Mouse (Mus musculus) telencephalon, adult 2 months (tissue): ENCODE measurements around the gene Pdzd2.

ENCODE experiments used
- DNase-seq: peaks from one replicate; pipeline ENCODE4 v3.0.0-alpha.2; 2011; ENCODE audit warnings: low read depth, low spot score

Pdzd2 gene

DNA sequence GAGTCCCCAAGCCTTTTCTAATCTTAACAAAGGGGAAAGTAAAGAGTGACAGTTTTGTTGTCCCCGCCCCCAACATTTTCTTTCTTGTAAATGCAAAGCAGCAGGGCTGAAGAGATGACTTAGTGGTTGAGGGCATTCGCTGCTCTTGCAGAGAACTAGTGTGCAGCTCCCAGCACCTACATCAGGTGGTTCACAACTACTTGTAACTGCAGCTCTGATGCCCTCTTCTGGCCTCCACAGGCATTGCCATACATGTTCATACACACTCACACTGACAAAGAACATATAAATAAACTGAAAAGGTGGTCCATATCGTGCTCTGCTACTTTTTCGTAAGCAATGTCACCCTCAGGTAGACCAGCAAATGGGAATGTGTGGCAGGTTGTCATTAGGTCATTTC, 116.2 kb downstream of the Pdzd2 start:
- no peak for DNase-seq

DNA sequence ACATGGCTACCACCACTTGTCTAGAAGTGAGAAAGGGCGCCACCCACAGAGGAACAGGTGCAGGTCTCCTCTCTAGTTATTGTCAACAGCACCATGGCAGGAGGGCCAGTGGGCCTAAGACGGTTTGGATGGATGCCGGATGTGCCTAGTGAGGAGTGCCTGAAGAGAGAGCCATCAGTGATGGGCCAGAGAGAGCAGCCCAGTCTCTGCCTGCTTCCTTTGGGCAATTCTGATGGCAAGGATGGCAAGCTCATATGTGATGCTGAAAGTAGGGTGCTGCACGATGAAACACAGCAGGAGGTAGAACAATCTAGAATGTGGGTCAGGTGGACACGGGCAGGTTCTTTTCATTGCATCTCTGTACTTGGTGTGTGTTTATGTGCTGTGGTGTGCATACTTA, 117.0 kb downstream of the Pdzd2 start:
- DNase-seq, result no peak

DNA sequence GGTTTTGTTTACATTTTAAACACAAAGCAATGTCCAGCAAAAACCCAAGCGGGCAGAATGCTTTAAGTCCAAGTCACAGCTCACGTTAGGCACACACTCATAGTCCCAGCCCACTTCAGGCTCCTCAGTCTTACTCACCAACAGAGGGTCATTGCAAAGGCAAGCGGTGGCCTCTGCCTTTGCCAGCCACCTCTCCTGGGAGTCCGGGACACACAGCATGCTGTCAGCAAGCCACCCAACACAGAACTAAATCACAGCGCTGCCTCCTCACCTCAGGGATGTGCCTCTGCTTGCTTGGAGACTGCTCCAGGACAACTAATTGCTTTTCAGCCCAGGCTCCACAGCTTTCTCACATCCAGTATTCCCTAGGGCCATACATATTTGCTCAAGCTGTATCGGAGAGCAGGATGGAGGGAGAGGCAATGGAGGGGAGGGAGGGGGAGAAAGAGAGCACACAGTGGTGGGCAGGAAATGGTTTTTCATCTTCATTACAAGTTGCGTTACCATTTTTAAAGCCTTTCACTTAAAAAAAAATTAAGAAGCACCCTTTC, 117.6 kb downstream of the Pdzd2 start:
- DNase-seq, result no peak

DNA sequence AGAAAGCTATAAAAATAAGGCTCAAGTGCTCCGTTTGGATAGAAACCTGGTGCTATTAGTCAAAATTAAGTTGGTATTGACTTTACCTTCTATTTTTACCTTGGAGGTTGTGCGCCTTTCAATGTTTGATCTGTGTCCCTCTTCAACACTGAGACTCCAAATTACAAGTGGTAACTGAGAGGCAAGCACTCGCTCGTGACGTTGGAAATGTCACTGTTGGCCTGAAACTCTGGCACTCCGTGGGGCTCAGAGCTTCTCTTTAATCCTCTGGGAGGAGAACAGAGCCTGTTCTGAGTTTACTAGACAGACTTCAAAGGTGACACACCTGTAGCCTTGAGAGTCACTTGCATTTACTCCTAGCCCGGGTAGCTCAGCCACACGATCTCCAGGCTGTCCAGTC, 120.5 kb downstream of the Pdzd2 start:
- no peak for DNase-seq

- peak; percentile 58 for DNase-seq
Observed at GRCm38 (mm10) chr15:12617651-12618050, 122.1 kb downstream of the Pdzd2 start.

DNA sequence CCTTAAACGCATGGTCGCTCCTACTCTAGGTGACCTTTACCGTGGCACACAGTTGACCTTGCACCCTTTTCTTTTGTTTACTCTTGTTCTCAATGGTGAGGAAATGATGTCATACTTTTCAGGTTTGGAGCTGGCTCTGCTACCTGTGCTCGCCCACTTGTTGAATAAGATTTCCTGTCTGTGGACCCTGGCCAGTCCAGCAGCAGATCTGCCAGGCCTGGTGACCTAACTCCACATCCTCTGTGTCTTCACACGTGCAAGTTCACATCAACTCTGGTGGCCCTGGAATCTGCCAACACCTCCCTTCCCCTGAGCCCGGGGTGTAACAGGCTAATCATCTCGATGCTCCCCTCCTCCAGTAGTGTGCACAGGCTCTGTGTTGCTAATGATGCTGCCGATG, 122.5 kb downstream of the Pdzd2 start:
- no peak for DNase-seq

DNA sequence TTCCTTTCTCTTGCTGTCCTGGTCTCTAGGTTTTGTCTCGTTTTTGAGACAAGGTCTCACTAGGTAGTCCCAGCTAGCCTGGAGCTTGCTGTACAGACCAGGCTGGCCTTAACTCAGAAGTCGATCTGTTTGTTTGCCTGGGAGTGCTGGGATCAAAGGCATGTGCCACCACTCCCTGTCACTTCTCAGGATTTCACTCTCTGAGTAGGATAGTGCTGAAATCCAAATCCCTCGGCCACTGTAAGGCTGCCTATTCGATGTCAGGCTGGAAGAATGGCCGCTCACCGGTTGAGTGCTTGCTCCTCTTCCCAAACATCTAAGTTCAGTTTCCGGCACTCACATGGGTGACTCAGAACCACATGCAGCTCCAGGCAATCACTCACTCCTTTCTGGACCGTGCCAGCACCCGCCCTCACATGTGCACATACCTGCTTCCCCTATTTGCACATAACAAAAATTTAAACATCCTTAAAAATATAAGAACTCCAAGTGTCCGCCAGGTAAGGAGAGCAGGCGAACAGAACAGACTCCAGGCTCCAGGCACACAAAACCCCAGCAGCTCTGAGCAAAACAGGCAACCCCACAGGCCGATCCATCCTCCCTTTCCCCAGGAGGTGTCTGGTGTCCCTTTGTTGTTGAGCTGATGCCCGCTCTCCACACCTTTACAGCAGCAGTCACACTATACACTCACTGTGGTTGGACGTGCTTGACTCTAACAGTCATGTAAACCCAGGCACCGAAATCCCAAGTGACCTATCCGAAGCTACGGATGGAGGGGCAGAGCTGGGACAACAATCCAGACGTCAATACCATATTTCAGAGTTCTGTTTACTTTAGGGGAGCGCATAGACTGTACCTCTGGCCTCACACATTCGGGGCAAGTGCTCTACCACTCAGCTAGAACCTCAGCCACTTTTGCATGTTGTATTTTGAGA, 124.5 kb downstream of the Pdzd2 start:
- DNase-seq, result no peak

DNA sequence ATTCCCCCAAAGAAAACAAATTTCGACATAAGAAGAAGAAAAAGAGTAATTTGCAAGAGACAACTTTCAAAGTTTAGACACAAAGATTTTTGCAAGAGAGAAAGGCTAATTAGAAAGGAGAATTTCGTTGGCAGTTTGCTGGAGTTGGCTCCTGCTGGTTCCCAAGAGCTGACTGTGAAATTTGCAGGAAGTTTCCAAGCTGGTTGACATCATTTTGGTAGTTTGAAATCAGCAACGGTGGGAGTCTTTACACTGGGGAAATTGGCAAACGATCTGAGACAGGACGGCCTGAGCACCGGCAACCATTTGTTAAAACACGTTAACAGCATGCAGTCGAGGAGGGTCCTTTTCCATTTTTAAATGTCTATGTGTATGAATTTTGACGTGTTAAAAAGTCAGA, 125.7 kb downstream of the Pdzd2 start:
- peak; percentile 63 for DNase-seq

- DNase-seq, result no peak
Observed at GRCm38 (mm10) chr15:12612944-12613675, 126.6 kb downstream of the Pdzd2 start.

GRCm38 (mm10) chr15:12608090-12608489, 131.6 kb downstream of the Pdzd2 start:
- DNase-seq, result no peak

DNA sequence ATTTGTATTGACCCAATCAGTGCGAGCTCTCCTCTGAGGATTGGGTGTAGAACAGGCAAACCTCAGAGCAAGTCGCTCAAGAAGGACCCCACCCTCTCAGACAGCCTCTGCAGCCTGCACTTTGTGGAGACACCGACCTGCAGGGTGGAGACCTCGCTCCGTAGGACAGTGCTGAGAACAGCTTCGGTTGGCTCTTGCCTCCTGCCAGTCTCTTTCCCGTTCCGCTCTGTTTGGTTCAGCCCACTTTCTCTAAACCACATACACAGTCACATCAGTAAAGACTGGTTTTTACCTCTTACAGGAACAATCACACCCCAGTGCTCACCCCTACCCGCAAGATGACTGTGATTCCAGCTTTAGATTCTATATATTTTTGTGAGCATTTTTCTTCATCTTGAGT, 133.4 kb downstream of the Pdzd2 start:
- DNase-seq, result no peak

GRCm38 (mm10) chr15:12605239-12605993, 134.3 kb downstream of the Pdzd2 start:
- no peak for DNase-seq

DNA sequence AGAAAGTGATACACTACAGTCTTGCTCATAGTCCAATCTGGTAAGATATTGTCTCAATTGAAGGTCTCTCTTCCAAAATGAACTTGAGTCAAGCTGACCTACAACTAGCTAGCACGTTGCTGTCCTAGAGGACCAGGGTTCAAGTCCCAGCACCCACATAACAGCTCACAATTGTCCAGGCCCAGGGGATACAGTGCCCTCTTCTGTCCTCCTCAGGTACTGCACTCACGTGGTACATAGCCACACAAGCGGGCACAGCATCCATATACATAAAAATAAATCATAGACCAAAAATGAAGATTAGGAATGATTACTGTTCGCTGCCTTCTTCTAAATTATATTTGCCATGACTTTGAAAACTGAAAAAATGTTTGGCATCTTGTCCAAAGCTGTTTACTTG, 136.1 kb downstream of the Pdzd2 start:
- DNase-seq, result no peak

DNA sequence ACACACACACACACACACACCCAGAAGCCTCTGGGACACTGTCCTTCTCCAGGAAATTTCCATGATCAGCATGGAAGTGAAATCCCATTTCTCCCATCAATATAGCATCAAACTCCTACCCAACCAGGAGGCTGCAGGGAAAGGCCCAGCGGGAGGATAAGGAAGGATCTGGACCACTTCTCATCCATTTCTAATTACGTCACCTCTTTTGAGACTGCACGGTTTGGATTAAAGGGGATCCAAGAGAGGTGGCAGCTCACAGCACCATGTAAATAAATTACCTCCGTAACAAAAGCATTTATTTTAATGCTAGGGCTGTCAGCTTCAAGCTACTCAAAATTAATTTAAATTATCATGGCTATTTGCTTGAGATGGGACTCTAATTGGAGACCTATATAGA, 146.6 kb downstream of the Pdzd2 start:
- no peak for DNase-seq

- DNase-seq, result no peak
Observed at GRCm38 (mm10) chr15:12592628-12593027, 147.1 kb downstream of the Pdzd2 start.

GRCm38 (mm10) chr15:12588661-12589060, 151.1 kb downstream of the Pdzd2 start:
- DNase-seq, result peak; percentile 23

GRCm38 (mm10) chr15:12586852-12587424, 152.8 kb downstream of the Pdzd2 start:
- no peak for DNase-seq

- DNase-seq, result peak; percentile 66
Observed at GRCm38 (mm10) chr15:12586154-12586553, 153.6 kb downstream of the Pdzd2 start.

- DNase-seq, result no peak
Observed at GRCm38 (mm10) chr15:12583051-12583450, 156.7 kb downstream of the Pdzd2 start.

- DNase-seq, result no peak
Observed at GRCm38 (mm10) chr15:12582471-12582870, 157.3 kb downstream of the Pdzd2 start.

DNA sequence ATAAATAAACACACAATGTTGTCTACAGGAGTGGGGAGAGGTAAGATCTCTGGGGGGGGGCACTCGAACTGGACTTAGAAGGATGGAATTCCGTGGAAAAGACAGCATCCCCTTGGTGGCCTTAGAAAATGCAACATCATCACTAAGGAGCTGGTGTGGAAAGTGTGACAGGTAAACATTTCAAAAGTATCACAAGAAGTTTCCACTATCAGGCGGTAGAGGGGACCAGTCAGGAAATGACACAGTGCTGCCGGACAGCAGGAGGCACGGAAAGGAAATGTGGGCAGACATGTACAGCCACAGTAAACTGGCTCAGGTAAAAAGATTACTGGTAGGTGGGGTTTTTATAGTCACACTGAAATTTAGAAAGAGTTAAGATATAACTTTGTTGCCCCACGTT, 160.5 kb downstream of the Pdzd2 start:
- no peak for DNase-seq
